Mouse (Mus musculus) A20 (cell line): ENCODE measurements around the gene Yipf3.

Source experiments
- DNase-seq: peaks from one replicate; pipeline ENCODE4 v3.0.0-alpha.2; 2011; ENCODE audit warnings: low read depth, low spot score

Gene Yipf3

DNA sequence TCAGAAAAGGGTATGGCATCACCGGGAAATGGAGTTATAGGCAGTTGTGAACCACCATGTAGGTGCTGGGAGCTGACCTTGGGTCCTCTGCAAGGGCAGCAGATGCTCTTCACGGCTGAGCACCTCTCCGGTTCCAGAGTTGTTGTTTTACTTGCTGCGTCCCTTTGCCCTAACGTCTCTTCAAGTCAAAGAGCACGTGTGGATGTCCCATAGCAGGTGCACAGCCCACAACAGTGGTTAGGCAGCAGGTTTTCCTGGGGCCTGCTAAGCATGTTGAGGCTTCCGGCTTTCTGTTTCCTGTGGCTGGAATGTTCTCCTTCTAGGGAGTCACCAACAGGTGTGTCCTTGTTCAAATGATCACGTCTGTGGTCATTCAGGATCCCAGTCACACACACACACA is 36.0 kb downstream of the Yipf3 start:
- no peak for DNase-seq

DNA sequence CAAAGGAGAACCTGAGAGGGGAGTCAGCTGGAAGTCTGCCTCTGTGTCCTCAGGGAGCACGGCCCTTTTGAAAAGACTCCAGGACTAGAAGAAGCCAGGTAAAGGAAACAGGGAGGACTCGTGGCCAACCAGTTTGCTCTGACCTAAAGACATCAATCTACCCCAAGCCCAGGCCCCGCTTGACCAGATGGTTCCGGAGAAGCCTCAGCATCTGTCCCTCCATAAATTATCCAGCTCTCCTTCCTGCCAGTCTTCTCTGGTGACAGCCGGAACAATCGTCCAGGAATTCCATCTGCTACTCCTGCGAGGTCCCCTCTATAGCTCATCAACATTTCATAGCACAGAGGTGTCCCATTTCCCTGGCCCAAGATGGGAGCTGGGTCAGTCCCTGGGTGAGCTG is 36.8 kb downstream of the Yipf3 start:
- DNase-seq: no peak

DNA sequence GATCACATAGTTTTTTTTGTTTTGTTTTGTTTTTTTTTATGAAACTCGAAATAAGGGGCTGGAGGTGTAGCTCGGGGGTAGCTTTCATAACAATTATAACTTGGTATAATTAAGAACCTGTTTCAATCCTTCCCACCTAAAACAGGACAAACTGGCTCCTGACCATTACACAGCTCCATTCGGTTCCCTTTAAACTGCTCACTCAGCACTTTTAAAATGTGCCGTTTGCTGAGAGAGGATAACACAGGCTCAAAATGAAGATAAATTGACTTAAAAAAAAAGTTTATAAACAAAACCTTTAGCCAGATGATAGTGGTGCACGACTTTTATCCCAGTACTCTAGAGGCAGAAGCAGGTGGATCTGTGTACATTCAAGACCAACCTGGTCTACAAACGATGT is 37.5 kb downstream of the Yipf3 start:
- DNase-seq: no peak

DNA sequence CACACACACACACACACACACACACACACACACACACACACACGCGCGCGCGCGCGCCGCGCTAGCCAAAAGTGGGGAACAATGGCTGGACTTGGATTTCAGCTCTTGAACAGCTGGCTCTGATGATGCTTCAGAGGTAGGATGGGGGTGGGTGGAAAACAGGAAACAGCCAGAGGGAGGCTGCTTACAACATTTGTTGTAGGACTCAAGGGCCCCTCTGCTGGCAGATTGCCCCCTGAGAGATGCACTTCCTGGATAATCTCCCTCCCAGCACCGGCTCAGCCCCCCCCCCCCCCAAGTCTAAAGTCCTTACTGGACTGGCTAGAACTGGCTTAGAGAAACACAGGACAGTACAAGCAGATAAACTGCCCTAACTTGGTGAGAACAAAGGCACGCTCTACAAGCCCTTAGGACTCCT is 39.8 kb downstream of the Yipf3 start:
- no peak for DNase-seq

DNA sequence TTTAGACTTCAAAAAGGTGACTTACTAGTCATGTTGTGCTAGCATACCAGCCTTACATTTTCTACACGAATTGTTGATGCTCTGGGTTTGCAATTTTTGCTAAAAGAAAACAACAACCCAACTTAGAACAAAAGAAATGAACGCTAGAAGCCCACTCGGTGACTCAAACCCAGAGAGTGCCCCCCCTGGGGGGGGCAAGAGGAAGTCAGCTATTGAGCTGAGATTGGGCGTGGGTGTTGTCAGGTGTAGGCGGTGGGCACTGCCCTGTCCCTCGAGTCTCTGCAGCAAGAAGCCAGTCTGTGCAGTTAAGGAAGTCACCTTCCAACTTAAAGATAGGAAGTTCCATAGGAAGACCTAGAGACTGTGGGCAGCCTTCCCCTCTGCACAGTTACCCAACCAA is 48.7 kb downstream of the Yipf3 start:
- DNase-seq: peak; percentile 14

DNA sequence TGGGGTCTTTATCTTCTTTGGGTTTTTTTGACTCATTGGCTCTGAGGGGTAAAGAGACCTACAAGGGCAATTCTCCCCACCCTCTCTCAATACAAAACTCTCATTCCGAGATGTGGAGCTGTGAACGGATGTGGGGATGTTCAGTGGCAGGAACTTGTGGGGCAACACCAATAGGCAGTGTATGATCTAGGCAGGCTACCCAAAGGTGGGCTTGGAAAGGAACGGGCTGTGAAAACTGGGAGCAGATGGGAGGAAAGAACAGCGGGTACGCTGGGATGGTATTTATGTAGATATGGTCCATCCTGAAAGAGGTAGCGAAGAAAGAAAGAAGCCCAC is 49.1 kb downstream of the Yipf3 start:
- no peak for DNase-seq

DNA sequence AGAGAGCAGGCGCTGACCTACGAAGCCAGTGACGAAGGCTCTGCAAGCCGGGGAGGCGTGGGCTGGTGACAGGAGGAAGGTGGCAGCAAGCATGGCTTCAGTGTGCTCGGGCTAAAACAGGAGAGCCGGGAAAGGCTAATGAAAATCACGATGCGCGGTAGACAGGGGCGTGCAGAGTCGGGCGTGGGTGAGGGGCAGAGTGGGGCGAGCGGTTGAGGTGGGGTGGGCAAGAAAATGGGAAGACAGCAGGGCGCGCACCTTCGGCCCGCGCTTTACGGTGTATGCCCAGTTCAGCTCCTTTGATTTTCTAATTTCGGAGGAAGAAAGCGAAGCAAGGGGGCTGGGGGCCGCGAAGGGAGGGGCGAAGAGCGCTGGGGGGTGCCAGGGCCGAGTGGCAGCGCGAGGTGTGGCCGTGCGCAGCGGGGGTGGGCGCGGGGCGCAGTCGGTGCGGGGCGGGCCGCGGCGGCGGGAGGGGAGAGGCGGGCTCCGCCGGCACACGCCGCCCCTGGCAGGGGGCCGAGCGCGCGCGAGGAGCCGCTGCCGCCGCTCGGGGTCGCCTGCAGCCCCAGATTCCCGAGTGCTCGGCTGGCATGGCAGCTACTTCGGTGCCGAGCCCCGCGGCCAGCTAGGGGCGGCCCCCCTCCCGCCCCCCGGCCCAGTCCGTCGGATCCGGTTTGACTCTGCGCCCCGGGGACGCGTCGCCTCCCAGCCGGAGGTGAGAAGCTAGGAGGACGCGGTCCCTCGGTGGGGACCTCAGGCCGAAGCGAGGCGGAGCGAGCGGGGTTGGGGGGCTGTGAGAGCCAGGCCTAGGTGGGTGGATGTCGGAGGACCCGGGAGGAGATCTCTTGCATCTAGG is 49.7 kb downstream of the Yipf3 start, which contains the start of gene Dlk2:
Gene Dlk2 (plus strand): TSS at position 58 of the 856 bp plus-strand sequence.
- DNase-seq: no peak

DNA sequence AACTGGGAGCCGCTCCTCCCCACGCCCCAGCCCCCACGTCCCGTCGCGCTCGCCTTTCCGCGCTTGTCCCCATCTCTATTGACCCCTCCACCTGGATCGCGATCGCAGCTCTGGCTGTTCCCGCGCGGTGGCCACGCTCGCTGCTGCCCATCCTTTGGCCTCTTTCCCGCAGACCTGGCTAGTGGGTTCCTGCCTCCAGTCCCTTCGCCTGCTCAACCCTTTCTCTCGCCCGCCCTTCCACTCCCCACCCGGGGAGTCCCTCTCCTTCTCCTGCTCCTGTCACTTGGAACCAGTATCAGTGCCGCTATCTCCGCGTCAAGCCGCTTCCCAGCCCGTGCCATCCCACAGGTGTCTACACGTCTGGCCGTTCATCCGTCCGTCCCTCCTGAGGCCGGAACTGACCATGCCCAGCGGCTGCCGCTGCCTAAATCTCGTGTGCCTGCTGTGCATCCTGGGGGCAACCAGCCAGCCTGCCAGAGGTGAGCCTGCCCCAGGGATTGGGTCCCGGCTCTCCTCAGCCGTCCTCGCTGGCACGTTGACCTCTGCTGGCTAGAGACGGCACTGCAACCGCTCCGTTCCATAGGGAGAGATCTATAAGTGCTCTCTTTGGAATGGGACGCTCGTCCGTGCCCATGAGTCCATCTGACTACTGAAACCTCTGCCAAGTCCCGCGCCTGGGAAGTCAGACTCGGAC is 50.5 kb downstream of the Yipf3 start:
- peak; percentile 34 for DNase-seq

DNA sequence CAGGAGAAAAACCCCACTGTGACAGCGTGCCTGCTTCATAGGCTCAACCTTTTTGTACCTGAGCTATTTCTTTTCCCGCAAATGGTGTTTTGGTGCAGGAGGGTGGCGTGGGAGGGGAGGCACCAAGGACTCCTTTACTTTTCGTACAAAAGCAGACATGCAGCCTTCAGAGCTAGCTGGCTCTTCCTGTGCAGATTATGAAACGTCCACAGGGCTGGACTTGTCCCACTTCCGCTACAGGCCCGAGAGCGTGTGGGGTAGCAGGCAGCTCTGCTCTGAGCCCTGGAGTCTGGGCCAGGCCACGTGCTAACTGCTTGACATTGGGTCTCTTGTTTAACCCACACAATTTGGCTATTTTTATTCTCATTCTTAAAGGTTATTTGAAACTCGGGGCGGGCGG is 54.0 kb downstream of the Yipf3 start:
- DNase-seq: no peak
